Mouse (Mus musculus) brain, adult 2 months (tissue): Measurements from ENCODE around the gene Gins2.

Source experiments
- DNase-seq: peaks from one replicate; pipeline ENCODE4 v3.0.0; 2011; ENCODE audit warnings: low read depth, low spot score

The Gins2 gene

GRCm38 (mm10) chr8:120602672-120603071 is 13.6 kb upstream of the Gins2 start:
- DNase-seq: peak; percentile 34

- peak; percentile 89 for DNase-seq
These were observed 10.4 kb upstream of the Gins2 start for GRCm38 (mm10) chr8:120599504-120599903.

- DNase-seq: peak; percentile 94
These were observed 9.5 kb upstream of the Gins2 start for GRCm38 (mm10) chr8:120598579-120598978.

GRCm38 (mm10) chr8:120595963-120596362 is 6.9 kb upstream of the Gins2 start:
- peak; percentile 81 for DNase-seq

GRCm38 (mm10) chr8:120594571-120594970 is 5.5 kb upstream of the Gins2 start:
- no peak for DNase-seq

GRCm38 (mm10) chr8:120591587-120592292 is 2.6 kb upstream of the Gins2 start:
- DNase-seq: peak; percentile 66

GRCm38 (mm10) chr8:120589921-120590320 is 817 bp upstream of the Gins2 start:
- DNase-seq: no peak

- DNase-seq: no peak
These were observed 3.6 kb downstream of the Gins2 start for GRCm38 (mm10) chr8:120585521-120585920.

- no peak for DNase-seq
These were observed 7.3 kb downstream of the Gins2 start for GRCm38 (mm10) chr8:120581811-120582210.

- DNase-seq: no peak
These were observed 7.8 kb downstream of the Gins2 start for GRCm38 (mm10) chr8:120581329-120581728.

- no peak for DNase-seq
These were observed 8.6 kb downstream of the Gins2 start for GRCm38 (mm10) chr8:120580336-120581000.

GRCm38 (mm10) chr8:120577821-120578220 is 11.3 kb downstream of the Gins2 start:
- DNase-seq: peak; percentile 77

- DNase-seq: no peak
These were observed 13.3 kb downstream of the Gins2 start for GRCm38 (mm10) chr8:120575801-120576200.

- no peak for DNase-seq
These were observed 14.2 kb downstream of the Gins2 start for GRCm38 (mm10) chr8:120574941-120575340.

GRCm38 (mm10) chr8:120573866-120574265 is 15.2 kb downstream of the Gins2 start:
- DNase-seq: no peak

- DNase-seq: peak; percentile 87
These were observed 16.6 kb downstream of the Gins2 start for GRCm38 (mm10) chr8:120572534-120572933.

GRCm38 (mm10) chr8:120571561-120571960 is 17.5 kb downstream of the Gins2 start:
- DNase-seq: no peak

- DNase-seq: peak; percentile 86
These were observed 19.0 kb downstream of the Gins2 start for GRCm38 (mm10) chr8:120569939-120570715.

GRCm38 (mm10) chr8:120569123-120569522 is 20.0 kb downstream of the Gins2 start:
- no peak for DNase-seq

- no peak for DNase-seq
These were observed 20.8 kb downstream of the Gins2 start for GRCm38 (mm10) chr8:120568164-120568798.

GRCm38 (mm10) chr8:120567731-120568130 is 21.4 kb downstream of the Gins2 start:
- DNase-seq: no peak

GRCm38 (mm10) chr8:120566681-120567080 is 22.4 kb downstream of the Gins2 start:
- DNase-seq: peak; percentile 86
